Mouse (Mus musculus) heart, embryonic 11.5 days (tissue): ENCODE results near the gene Olfr796. TPM values are rescaled to one million over a fixed set of nuclear protein-coding genes. Genes with fewer than 3 reads are reported as not detected.

Experiments
- ATAC-seq: fragments of 200-750 bp; cut with Nextera tagmentation; replicated peaks from 2 replicates; pipeline ENCODE4 v1.8.0; 2017; ENCODE audit warnings: moderate library complexity; ENCODE audit not compliant: insufficient number of reproducible peaks, low FRiP score, low TSS enrichment
- H3K27ac ChIP-seq: fragments of 300-500 bp; sonication (generic); 2 replicates; pipeline ENCODE4 v1.5.1; 2014; ENCODE audit warnings: mild to moderate bottlenecking, low read depth, low read length
- H3K27me3 ChIP-seq: fragments of 300-500 bp; sonication (generic); 2 replicates; pipeline ENCODE4 v1.6.1; 2014; ENCODE audit warnings: mild to moderate bottlenecking, low read length, mixed read lengths; ENCODE audit not compliant: control insufficient read depth, insufficient read depth
- H3K36me3 ChIP-seq: fragments of 300-500 bp; sonication (generic); 2 replicates; pipeline ENCODE4 v1.6.1; 2014; ENCODE audit warnings: mild to moderate bottlenecking, low read length, moderate library complexity, mixed read lengths; ENCODE audit not compliant: control insufficient read depth, insufficient read depth
- H3K4me1 ChIP-seq: fragments of 300-500 bp; sonication (generic); 2 replicates; pipeline ENCODE4 v1.6.1; 2014; ENCODE audit warnings: low read length; ENCODE audit not compliant: control insufficient read depth, insufficient read depth
- H3K4me2 ChIP-seq: fragments of 300-500 bp; sonication (generic); 2 replicates; pipeline ENCODE4 v1.6.1; 2014; ENCODE audit warnings: mild to moderate bottlenecking, moderate library complexity
- H3K4me3 ChIP-seq: fragments of 300-500 bp; sonication (generic); 2 replicates; pipeline ENCODE4 v1.5.1; 2014; ENCODE audit warnings: low read depth, low read length
- H3K9ac ChIP-seq: fragments of 300-500 bp; sonication (generic); 2 replicates; pipeline ENCODE4 v1.6.1; 2014; ENCODE audit warnings: mild to moderate bottlenecking, low read depth, low read length, moderate library complexity
- H3K9me3 ChIP-seq: fragments of 300-500 bp; sonication (generic); replicated peaks from 2 replicates; pipeline ENCODE4 v1.6.1; 2016; ENCODE audit warnings: low read length; ENCODE audit not compliant: control insufficient read depth
- WGBS: fragments of 180-500 bp; shearing (Covaris S2); extraction: QIAGEN DNeasy Blood & Tissue Kit; methylation state at CpG from one replicate; pipeline ENCODE4 v1.1.7; 2014; ENCODE audit not compliant: insufficient replicate concordance; 5-methylcytosine and 5-hydroxymethylcytosine counted together
- polyA plus RNA-seq: library from polyadenylated mRNA; unstranded; fragments of >200 nt; fragmentation: Nextera tagmentation; extraction: Ambion mirVana; gene quantifications from 2 replicates; pipeline ENCODE4 v1.2.1, GENCODE M21; 2014

The Olfr796 gene
- polyA plus RNA-seq, result not detected in 2 replicates

DNA sequence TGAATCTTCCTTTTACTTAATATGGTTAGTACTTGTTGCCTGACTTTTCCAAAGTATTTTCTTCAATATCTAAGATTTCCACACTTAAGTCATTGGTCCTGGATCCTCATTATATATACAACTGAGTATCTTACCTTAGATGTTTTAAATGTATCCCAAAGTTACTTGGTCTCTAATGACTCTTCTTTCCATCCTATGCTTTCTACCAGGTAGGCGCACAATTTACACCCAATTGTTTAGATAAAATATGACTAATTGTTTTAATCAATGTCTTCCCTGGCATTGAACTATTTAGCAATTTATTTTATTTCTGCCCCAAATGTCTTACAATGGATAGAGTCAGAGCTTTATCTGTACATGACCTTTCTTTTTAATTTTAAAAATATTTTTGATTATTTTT, at the start of gene Olfr796:
Gene Olfr796, minus strand, starts transcription at position 101 of the 400 bp plus-strand sequence.
- no peak for ATAC-seq
- Histone ChIP-seq H3K4me1 (no peaks in the 10 kb centered on the region), H3K36me3 (no peaks in the 10 kb centered on the region), H3K27me3 (no peaks in the 10 kb centered on the region), H3K4me3 (no peak within 1 kb of the TSS), H3K9me3 (no peaks in the 10 kb centered on the region), H3K27ac (no peak within 1 kb of the TSS), H3K9ac (no peak within 1 kb of the TSS), H3K4me2 (no peak within 1 kb of the TSS)
- 88% methylated on average over 1 of the region's 1 CpGs for WGBS

DNA sequence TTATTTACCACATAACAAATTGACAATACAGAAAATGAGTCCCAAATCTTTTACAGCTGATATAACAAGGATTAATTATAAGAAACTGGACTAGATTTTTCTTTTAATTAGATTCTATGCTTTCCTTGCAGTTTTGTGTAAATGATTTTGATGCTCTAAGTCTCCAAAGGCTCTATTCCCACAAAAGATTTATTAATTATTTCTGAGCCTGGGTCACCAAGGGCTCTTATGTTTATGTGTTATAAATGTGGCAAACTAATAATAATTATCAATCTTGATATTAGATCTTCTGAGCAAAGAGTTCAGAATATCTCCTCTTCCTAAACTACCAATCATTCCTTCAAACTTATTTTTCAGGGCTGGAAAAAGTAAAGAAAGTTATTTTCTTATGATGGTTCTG, 45.0 kb upstream of the Olfr796 start, which contains the start of gene Olfr800:
Gene Olfr800, plus strand, starts transcription at position 301 of the 400 bp plus-strand sequence.
- Histone ChIP-seq H3K4me1 (no peaks in the 10 kb centered on the region), H3K4me3 (no peak within 1 kb of the TSS), H3K27me3 (no peaks in the 10 kb centered on the region), H3K9me3 (no peaks in the 10 kb centered on the region), H3K27ac (no peak within 1 kb of the TSS), H3K36me3 (no peaks in the 10 kb centered on the region), H3K4me2 (no peak within 1 kb of the TSS), H3K9ac (no peak within 1 kb of the TSS)
- ATAC-seq, result no peak

DNA sequence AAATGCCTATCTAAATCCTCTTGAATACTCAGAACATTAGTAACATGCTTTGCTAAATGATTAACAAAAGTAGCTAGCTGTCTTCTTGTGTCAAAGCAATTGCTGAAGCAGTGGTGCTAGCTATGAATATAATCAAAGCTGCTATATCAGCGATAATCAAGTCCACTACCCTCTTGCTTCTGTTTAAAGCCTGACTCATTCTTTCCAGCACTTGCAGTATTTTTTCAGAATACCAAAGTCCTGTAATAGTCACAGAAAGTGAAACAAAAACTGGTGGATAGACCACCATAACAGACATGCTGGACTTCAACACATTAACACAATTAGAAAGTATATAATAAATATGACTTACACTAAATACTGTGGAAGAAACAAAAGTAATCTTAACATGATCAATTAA, 39.4 kb upstream of the Olfr796 start:
- Histone ChIP-seq H3K9ac (no peak overlapping the region), H3K4me3 (no peak overlapping the region), H3K27me3 (no peaks in the 10 kb centered on the region), H3K4me2 (no peak overlapping the region), H3K36me3 (no peaks in the 10 kb centered on the region), H3K9me3 (no peaks in the 10 kb centered on the region), H3K4me1 (no peaks in the 10 kb centered on the region), H3K27ac (no peak overlapping the region)
- WGBS, result 67% methylated on average over 1 of the region's 1 CpGs
- no peak for ATAC-seq

DNA sequence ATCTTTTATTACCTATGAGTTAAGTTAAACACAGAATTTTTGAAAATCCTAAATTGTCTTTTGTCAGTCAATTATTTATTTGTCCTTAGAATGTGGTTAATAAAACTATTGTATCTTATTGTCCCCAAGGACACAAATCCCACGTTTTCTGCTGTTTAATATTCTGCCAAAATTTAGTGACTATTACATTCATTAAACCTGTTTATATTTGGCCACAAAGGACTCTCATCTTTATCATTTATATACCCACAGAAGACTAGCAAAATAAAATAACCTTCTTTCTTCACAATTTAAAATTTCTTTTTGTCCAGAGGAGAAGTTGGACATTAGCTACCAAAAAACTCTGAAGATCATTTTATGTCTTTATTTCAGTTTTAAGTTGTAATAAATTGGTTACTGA, 24.8 kb upstream of the Olfr796 start, which contains the start of gene Olfr799:
Gene Olfr799, plus strand, starts transcription at position 301 of the 400 bp plus-strand sequence.
- H3K27me3 ChIP-seq, result no peaks in the 10 kb centered on the region
- no peak within 1 kb of the TSS for H3K27ac ChIP-seq
- no peaks in the 10 kb centered on the region for H3K9me3 ChIP-seq
- ATAC-seq, result no peak
- H3K4me3 ChIP-seq, result no peak within 1 kb of the TSS
- H3K36me3 ChIP-seq, result no peaks in the 10 kb centered on the region
- WGBS, result 35% methylated on average over 1 of the region's 1 CpGs
- H3K9ac ChIP-seq, result no peak within 1 kb of the TSS
- no peak within 1 kb of the TSS for H3K4me2 ChIP-seq
- H3K4me1 ChIP-seq, result no peaks in the 10 kb centered on the region

DNA sequence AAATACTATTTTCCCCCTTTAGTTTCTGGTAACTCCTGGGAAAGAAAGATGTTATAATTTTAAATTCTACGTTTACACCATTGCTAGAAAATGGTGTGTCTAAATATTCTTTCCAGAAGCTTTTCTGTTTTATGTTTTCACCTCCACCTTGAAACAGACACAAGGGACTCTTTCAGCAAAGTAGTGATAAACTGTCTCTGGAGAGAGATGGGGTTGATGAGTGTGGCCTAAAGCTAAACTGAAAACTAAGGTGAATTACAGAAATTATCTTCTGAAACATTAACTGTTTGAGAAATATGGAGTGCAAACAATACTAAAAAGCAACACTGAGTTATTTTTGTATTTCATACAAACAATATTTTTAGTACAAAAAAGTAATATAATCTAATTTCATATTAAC, 15.5 kb upstream of the Olfr796 start, which contains the start of gene Olfr798:
Gene Olfr798, minus strand, starts transcription at position 101 of the 400 bp plus-strand sequence.
- H3K4me2 ChIP-seq, result no peak within 1 kb of the TSS
- H3K27ac ChIP-seq, result no peak within 1 kb of the TSS
- no peaks in the 10 kb centered on the region for H3K27me3 ChIP-seq
- WGBS, result 69% methylated on average over 1 of the region's 1 CpGs
- H3K4me3 ChIP-seq, result no peak within 1 kb of the TSS
- H3K9me3 ChIP-seq, result no peaks in the 10 kb centered on the region
- ATAC-seq, result no peak
- H3K9ac ChIP-seq, result no peak within 1 kb of the TSS
- H3K36me3 ChIP-seq, result no peaks in the 10 kb centered on the region
- H3K4me1 ChIP-seq, result no peaks in the 10 kb centered on the region

DNA sequence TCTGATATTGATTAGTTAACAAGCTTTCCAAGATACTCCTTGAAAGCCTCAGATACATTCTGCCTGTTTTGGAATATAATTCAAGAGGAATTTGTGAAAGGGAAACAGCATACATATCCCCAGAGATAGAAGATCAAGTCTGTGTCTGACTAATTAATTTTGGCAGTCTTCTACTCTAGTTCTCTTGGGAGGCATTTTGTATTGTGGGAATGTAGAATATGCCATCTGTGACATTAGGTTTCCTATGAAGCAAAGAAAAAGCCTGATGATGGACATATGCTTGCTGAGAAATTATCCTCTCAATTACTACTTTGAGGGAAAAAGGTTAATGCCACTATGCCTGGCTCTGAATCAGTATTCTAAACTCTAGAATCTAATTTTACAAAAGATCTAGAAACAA, 10.9 kb upstream of the Olfr796 start:
- ATAC-seq, result no peak

DNA sequence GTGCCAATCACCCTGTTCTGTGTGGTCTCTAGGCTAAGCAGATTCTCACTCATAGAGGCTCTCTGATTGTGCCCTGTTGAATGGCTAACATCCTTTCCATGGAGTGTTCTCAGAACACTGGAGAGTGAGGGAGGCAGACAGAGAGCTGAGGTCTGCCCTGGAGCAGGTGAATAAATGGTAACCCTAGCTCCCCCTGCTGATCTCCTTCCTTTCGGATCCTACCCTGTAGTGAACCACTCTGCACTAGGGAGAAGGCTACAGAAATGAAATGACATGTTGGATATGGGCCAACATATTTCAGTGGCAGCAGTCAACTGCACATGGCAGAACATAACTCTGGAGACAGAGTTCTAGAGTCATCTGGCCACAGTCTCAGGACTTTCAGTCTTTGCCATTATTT, 9.4 kb upstream of the Olfr796 start:
- no peak for ATAC-seq
- no peak overlapping the region for H3K4me3 ChIP-seq
- no peaks in the 10 kb centered on the region for H3K4me1 ChIP-seq
- no peaks in the 10 kb centered on the region for H3K27me3 ChIP-seq
- 10% methylated on average over 1 of the region's 1 CpGs for WGBS
- H3K9me3 ChIP-seq, result no peaks in the 10 kb centered on the region
- no peak overlapping the region for H3K27ac ChIP-seq
- H3K4me2 ChIP-seq, result no peak overlapping the region
- no peaks in the 10 kb centered on the region for H3K36me3 ChIP-seq
- H3K9ac ChIP-seq, result no peak overlapping the region

More for the DNA sequence above, 10.9 kb upstream of the Olfr796 start:
- Histone ChIP-seq H3K4me3 (no peak overlapping the region), H3K4me2 (no peak overlapping the region), H3K27me3 (no peaks in the 10 kb centered on the region), H3K9ac (no peak overlapping the region), H3K36me3 (no peaks in the 10 kb centered on the region), H3K4me1 (no peaks in the 10 kb centered on the region), H3K27ac (no peak overlapping the region), H3K9me3 (no peaks in the 10 kb centered on the region)

DNA sequence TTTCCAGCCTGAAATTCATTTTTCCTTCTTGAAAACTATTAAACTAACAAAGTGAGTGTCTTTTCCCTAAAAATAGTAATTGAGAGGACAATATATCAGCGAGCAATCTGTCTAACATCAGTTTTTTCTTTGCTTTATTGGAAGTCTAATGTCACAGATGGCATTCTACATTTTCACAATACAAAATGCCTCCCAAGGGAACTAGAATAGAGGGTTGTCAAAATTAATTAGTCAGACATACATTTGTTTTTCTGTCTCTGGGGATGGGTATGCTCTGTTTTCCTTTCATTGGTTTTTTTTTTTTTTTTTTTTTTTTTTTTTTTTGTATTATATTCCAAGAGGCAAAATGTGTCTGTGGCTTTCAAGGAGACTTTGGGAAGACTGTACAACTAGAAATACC, 35.3 kb downstream of the Olfr796 start:
- no peak overlapping the region for H3K9ac ChIP-seq
- no peak overlapping the region for H3K4me2 ChIP-seq
- no peak for ATAC-seq
- H3K9me3 ChIP-seq, result no peaks in the 10 kb centered on the region
- H3K36me3 ChIP-seq, result no peaks in the 10 kb centered on the region
- WGBS, result 62% methylated on average over 1 of the region's 1 CpGs
- no peak overlapping the region for H3K27ac ChIP-seq
- no peak overlapping the region for H3K4me3 ChIP-seq
- H3K27me3 ChIP-seq, result no peaks in the 10 kb centered on the region
- no peaks in the 10 kb centered on the region for H3K4me1 ChIP-seq

DNA sequence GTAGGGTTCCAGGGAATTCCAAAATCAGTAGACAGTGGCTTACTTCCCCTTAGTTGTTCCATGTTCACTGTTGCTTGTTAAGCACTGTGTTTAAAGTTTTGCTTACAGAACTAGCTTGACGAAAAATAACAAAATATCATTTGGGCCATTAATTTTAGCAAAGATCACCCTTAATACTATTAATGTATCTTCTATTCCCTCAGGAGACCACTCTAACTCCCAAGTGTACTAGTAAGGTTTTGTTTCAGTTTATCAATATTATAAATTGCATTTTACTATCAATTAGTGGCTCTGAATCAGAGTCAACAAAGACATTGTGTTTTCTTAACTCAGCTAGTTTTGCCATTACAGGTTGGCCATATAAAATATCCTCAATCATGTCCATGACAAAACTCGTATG, 45.0 kb downstream of the Olfr796 start, which contains the start of gene Olfr794:
Gene Olfr794, plus strand, starts transcription at position 301 of the 400 bp plus-strand sequence.
- H3K36me3 ChIP-seq, result no peaks in the 10 kb centered on the region
- 75% methylated on average over 2 of the region's 2 CpGs for WGBS
- no peak for ATAC-seq
- H3K4me2 ChIP-seq, result no peak within 1 kb of the TSS
- no peaks in the 10 kb centered on the region for H3K9me3 ChIP-seq
- no peaks in the 10 kb centered on the region for H3K27me3 ChIP-seq
- H3K4me1 ChIP-seq, result no peaks in the 10 kb centered on the region
- H3K4me3 ChIP-seq, result no peak within 1 kb of the TSS
- H3K27ac ChIP-seq, result no peak within 1 kb of the TSS
- H3K9ac ChIP-seq, result no peak within 1 kb of the TSS
